Mouse (Mus musculus) B cell, adult 62 days (primary cell): ENCODE measurements around the gene Serpina1c. TPM values are rescaled to one million over a fixed set of nuclear protein-coding genes. Genes with fewer than 3 reads are reported as not detected.

Experiments
- total RNA-seq: library from RNA; stranded (reverse); gene quantifications from 4 replicates; pipeline ENCODE4 v1.2.4, GENCODE M21; 2023

The Serpina1c gene
- total RNA-seq: not detected in 4 replicates

DNA sequence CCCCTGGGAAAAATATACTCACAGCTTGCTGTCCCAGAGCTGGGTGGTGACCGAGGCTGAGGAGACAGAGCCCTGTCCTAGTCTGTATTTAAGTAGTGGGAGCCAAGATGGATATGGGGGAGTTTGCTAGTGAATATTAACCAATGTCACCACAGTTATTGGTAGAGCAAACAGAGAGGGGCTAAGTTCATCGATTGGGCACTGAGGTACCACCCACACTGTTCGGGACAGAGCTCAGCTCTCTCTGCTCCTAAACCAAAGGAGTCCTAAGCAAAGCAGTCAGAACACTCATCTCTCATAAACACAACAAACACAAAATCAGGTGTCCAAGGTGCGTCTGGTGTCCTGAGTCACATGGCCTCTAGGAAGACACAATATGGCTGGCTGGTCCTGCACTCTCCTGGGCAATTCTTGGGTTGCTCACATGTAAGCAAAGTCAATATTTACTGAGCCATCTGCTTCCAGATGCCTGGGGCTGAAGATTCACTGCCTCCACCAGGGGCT lies at the start of gene Serpina1c:
Gene Serpina1c, minus strand, starts transcription at position 51 of the 504 bp plus-strand sequence.

DNA sequence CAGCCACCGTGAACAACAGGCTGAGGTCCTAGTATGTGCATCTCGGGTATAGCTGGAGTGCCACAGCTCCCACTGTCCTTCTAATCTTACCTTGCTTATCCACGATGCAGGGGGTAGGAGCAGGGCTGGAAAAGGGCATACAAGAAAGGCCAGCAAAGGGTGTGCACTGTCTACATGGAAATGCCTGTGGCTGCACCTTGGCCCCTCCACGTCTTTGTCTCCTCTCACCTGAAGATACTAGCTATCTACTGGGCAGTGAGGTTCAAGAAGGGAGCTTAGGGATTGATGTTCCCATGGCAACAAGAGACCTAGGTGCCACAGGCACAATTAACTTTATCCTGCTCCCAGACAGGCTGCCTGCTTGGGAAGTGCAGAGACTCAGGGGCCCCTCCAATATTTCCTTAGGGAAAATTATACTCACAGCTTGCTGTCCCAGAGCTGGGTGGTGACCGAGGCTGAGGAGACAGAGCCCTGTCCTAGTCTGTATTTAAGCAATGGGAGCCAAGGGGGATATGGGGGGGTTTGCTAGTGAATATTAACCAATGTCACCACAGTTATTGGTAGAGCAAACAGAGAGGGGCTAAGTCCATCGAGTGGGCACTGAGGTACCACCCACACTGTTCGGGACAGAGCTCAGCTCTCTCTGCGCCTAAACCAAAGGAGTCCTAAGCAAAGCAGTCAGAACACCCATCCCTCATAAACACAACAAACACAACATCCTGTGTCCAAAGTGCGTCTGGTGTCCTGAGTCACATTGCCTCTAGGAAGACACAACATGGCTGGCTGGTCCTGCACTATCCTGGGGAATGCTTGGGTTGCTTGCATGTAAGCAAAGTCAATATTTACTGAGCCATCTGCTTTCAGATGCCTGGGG lies 41.3 kb downstream of the Serpina1c start, which contains the start of gene Serpina1a:
Gene Serpina1a, minus strand, starts transcription at position 462 of the 874 bp plus-strand sequence.

Other genes with a start within 250 kb of the Serpina1c start
- gene Serpina6, start 247.7 kb downstream of the Serpina1c start, total RNA-seq: not detected in 4 replicates
- not detected in 4 replicates for gene Serpina16, start 228.7 kb downstream of the Serpina1c start, total RNA-seq
- gene Serpina1f, start 209.4 kb downstream of the Serpina1c start, total RNA-seq: not detected in 4 replicates
- not detected in 4 replicates for gene Serpina1d, start 131.3 kb downstream of the Serpina1c start, total RNA-seq
- not detected in 4 replicates for gene Serpina1b, start 74.5 kb downstream of the Serpina1c start, total RNA-seq
- gene Serpina1a, start 41.3 kb downstream of the Serpina1c start, total RNA-seq: not detected in 4 replicates
- not detected in 4 replicates for gene Serpina1e, start 54.1 kb upstream of the Serpina1c start, total RNA-seq
- gene Serpina11, start 85.1 kb upstream of the Serpina1c start, total RNA-seq: not detected in 4 replicates
- not detected in 4 replicates for gene Serpina9, start 108.9 kb upstream of the Serpina1c start, total RNA-seq
- gene Serpina12, start 139.6 kb upstream of the Serpina1c start, total RNA-seq: not detected in 4 replicates
- not detected in 4 replicates for gene Serpina5, start 196.2 kb upstream of the Serpina1c start, total RNA-seq
- gene Serpina3a, start 207.8 kb upstream of the Serpina1c start, total RNA-seq: not detected in 4 replicates
- not detected in 4 replicates for gene Serpina3b, start 223.1 kb upstream of the Serpina1c start, total RNA-seq
- gene Serpina3c, start 249.0 kb upstream of the Serpina1c start, total RNA-seq: not detected in 4 replicates